Mouse (Mus musculus): ENCODE measurements around the gene Micu1.

Gene Micu1

GRCm38 (mm10) chr10:59884327-59885173 is 182.3 kb downstream of the Micu1 start:
- DNase-seq (ENCODE audit: low spot score), result no peak

- no peak for DNase-seq (ENCODE audit: low spot score)
These were observed 183.2 kb downstream of the Micu1 start for GRCm38 (mm10) chr10:59885174-59886080.

- DNase-seq (ENCODE audit: low spot score), result no peak
These were observed 183.8 kb downstream of the Micu1 start for GRCm38 (mm10) chr10:59886081-59886466.

DNA sequence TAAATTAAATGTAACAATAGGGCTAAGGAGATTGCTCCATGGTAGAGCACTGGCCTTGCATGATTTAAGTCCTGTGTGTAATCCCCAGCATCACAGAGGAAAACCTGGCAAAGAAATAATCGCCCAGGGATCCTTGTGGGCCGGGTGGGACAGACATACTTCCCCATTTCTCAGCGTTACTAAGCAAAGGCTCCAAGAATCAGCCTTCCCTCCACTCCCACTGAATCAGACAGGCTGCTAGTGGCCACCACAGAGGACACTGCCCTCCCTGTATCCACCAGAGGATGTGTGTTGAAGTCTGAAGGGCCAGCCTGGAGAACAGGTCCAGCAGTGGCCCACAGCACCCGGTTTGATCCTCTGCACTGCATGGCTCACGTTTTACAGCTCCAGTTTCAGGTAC is 185.2 kb downstream of the Micu1 start:
- DNase-seq (ENCODE audit: low spot score), result no peak

- no peak for DNase-seq (ENCODE audit: low spot score)
These were observed 187.1 kb downstream of the Micu1 start for GRCm38 (mm10) chr10:59889339-59889738.

DNA sequence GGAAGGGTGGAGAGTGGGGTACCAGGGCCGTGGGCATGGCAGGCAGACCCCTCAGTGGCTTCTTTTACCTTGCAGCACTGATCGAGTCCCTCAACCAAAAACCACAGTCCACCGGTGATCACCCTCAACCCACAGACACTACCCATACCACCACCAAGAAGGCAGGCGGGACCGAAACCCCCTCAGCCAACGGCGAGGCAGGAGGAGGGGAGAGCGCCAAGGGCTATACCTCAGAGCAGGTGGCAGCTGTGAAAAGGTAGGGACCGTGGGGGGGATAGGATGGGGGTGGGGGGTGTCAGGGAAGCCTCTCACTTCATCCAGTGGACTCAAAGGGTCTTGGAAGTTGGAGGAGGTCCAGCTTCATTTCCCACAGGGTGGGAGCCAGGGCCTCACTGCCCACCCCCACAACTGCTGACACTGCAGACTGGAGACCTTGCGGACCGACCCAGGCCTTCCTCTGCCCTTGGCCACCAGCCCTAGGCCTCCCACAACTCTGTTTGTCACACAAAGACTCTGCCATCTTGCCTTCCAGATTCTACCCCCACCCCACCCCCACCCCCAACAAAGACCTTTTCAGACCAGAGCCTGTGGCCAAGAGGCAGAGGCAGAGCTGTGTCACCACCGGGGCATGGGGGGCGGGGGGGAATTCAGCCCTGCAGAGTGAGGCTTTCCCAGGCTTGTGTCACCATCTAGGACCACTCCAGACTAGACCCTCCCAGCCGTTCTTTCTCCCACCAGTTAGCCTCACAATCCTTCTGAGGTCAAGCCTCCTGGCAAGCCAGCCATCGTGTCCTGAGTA is 187.9 kb downstream of the Micu1 start:
- DNase-seq (ENCODE audit: low spot score), result no peak

- DNase-seq (ENCODE audit: low spot score), result peak; percentile 78
These were observed 190.7 kb downstream of the Micu1 start for GRCm38 (mm10) chr10:59892977-59893376.

DNA sequence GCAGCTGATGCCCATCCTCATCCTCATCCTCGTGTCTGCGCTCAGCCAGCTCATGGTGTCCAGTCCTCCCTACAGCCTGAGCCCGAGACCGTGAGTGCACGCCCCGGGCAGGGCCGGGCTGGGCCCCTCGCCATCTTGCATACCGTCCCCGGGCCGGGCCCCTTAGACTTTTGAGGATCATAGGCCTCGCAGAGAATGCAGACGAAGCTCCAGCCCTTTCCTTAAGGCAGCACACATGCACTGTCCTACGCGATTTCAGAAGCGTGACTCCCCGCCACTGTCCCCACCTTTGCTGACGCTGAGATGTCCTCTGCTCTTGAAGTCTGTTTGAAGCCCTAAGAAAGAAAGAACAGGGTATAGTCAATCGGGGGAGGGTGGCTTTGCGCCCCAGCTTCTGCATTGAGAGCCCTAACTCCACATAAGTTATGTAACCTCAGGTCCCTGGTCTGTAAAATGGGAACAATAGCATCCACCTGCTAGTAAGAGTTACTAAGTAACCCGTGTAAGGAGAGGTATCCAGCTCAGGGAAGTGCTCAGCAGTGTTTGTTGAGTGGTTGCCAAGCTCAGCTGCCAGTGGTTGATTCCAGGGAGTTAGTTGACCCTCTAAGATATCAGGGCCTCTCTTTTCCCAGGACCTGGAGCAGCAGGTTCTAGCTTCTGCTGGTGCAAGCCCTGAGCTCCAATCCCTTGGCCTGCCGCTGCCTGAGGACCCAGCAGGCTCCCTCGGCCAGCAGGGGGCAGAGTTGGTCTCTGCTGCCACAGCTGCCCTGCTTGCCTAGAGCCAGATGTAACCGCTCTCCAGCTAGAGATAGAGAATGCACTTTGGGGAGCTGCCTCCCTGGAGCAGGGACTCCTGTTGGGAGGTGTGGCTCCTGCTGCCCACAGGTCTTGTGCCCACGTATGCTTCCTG is 192.2 kb downstream of the Micu1 start:
- peak; percentile 93 for DNase-seq (ENCODE audit: low spot score)

DNA sequence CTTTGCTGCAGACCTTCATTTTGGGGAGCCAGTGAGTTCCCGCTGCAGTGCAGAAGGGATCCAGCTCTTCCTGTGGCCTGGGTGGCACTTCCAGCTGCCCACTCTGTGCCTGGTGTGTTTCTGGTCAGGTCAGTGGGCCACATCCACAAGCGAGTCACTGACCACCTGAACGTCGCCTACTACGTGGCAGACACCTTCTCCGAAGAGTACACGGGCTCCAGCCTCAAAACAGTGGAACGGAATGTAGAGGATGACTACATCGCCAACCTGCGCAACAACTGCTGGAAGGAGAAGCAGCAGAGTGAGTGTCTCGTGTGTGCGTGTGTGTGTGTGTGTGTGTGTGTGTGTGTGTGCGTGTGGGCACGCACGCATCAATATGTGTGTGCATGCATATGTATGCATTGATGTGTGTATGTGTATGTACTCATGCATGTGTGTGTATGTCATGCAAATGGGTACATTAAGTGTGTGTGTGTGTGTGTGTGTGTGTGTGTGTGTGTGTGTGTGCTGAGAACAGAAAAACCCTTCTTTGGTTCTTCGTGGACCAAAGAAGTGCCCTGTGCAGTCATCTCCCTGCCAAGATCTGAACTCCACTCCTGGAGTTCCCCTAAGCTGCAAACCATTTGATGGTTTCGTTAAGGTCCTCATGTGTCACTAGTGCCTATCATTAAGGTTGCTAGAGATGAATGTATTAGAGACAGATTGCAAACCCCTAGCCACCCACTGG is 193.3 kb downstream of the Micu1 start:
- no peak for DNase-seq (ENCODE audit: low spot score)

- DNase-seq (ENCODE audit: low spot score), result no peak
These were observed 193.9 kb downstream of the Micu1 start for GRCm38 (mm10) chr10:59896211-59896610.

DNA sequence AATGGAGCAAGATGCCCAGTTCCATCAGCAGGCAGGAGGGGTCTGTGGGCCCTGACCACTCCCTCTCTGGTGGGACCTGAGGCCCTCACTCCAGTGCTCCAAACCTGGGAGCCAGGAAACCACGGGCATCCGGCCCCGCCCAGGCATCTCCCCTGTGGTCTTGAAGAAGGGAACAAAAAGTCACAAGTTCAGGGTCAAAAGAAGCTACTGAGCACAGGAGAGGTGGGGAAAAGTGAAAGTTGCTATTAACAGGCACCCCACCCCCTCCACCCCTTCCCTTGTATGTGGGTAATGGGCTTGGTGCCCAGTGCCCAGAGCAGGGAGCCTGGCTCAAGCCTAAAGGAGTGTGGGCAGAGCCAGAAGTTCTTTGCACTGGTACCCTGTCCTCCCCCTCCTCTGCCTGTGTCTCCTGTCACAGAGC is 194.6 kb downstream of the Micu1 start:
- peak; percentile 73 for DNase-seq (ENCODE audit: low spot score)

- DNase-seq (ENCODE audit: low spot score), result peak; percentile 45
These were observed 195.2 kb downstream of the Micu1 start for GRCm38 (mm10) chr10:59897511-59897910.

GRCm38 (mm10) chr10:59898180-59898778 is 196.0 kb downstream of the Micu1 start:
- peak; percentile 49 for DNase-seq (ENCODE audit: low spot score)

DNA sequence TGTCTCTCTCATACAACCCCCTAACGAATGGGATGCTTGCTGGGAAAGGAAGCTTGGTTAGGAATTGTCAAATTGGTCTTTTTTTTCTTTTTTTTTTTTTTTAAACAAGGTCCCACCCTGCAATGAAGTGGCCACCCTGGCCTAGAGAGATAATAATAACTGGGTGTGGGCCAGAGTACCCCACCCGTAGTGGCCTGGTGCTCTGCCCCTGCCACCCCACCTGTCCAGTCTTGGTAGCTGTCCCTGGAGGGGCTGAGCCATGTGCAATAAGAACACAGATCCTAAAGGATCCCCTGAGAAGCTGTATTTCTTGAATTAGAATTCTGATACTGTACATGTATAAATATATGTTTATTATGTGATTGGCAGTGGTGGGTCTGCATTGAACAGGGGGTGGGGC is 196.7 kb downstream of the Micu1 start:
- peak; percentile 38 for DNase-seq (ENCODE audit: low spot score)

DNA sequence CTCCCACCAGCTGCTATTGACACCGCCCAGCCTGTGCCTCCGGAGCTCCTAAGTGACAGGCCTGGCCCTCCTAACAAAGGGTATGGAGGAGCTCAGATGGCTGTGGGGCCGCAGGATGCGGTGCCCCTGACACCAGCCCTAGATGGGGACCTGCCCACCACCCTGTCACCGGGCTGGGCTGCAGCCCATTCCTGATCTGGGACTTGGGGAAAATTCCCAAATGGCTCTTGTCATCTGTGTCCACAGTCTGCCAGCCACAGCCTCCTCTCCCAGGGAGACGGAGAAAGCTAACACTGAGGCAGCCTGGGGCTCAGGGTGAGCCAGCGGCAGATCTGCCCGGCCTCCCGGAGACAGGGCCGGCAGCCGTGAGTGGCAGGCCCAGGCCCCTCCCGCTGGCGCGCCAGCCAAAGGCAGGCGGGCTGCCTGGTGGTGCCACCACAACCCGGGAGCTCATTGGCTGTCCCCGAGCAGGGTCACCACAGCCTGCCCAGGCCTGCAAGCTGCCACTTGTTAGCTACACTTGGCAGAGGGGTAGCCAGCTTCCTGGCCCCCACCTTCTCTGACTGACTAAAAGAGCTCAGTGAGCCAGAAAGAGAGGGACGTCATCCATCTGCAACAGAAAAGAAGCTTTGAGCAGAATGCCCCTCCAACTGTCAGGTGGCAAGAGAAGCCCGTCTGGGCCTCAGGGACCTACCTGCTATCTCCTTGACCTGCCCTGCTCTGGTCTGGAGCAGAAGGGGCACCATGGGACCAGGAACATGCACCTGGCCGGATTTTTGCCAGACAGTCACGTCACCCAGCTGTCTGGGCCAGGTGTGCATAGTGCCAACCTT is 197.3 kb downstream of the Micu1 start:
- peak; percentile 80 for DNase-seq (ENCODE audit: low spot score)

- no peak for DNase-seq (ENCODE audit: low spot score)
These were observed 197.8 kb downstream of the Micu1 start for GRCm38 (mm10) chr10:59900174-59900435.

- peak; percentile 44 for DNase-seq (ENCODE audit: low spot score)
These were observed 198.7 kb downstream of the Micu1 start for GRCm38 (mm10) chr10:59900939-59901338.

GRCm38 (mm10) chr10:59901463-59901862 is 199.2 kb downstream of the Micu1 start:
- DNase-seq (ENCODE audit: low spot score), result peak; percentile 37

- peak; percentile 39 for DNase-seq (ENCODE audit: low spot score)
These were observed 199.8 kb downstream of the Micu1 start for GRCm38 (mm10) chr10:59901986-59902605.
